Mouse (Mus musculus): ENCODE results near the gene Ephb2.

GRCm38 (mm10) chr4:136710345-136710744 lies 125.4 kb downstream of the Ephb2 start:
- TF ChIP-seq CTCF (IDR thresholded peaks at IDR 0.05; ENCODE audit: low read depth, low read length) = no peak
- TF ChIP-seq GATA1 (IDR thresholded peaks at IDR 0.05; ENCODE audit: borderline replicate concordance, low read length) = no peak
- no peak for TF ChIP-seq POLR2AphosphoS5 (IDR thresholded peaks at IDR 0.05; ENCODE audit: insufficient replicate concordance, low read depth, low read length)
- no peak for TF ChIP-seq TAL1 (conservative IDR thresholded peaks at IDR 0.05; ENCODE audit: low read depth, low read length)
- TF ChIP-seq GATA2 (IDR thresholded peaks at IDR 0.05; ENCODE audit: borderline replicate concordance, low read depth, low read length) = no peak
